Mouse (Mus musculus) liver, embryonic 14.5 days (tissue): ENCODE measurements around the gene Fancg. TPM values are rescaled to one million over a fixed set of nuclear protein-coding genes. Genes with fewer than 3 reads are reported as not detected.
A peak's percentile ranks its signal among the peaks of the same experiment; 100 is the strongest.

ENCODE experiments used
- ATAC-seq: fragments of 200-750 bp; cut with Nextera tagmentation; 2 replicates; pipeline ENCODE4 v1.8.0; 2017; ENCODE audit warnings: moderate number of reproducible peaks, mild to moderate bottlenecking, moderate library complexity; ENCODE audit not compliant: insufficient read depth
- DNase-seq, 3 experiments: peaks; one replicate each; pipeline ENCODE4 v3.0.0-alpha.2; 2012 to 2013; ENCODE audit warnings: low read depth in 3 of 3, low spot score in 3 of 3
- H3K27ac ChIP-seq: fragments of 300-500 bp; sonication (generic); 2 replicates; pipeline ENCODE4 v1.5.1; 2014; ENCODE audit warnings: moderate library complexity, mild to moderate bottlenecking, control low read depth, inconsistent platforms
- H3K27me3 ChIP-seq: fragments of 300-500 bp; sonication (generic); 2 replicates; pipeline ENCODE4 v1.6.1; 2014; ENCODE audit warnings: mild to moderate bottlenecking, low read length, moderate library complexity; ENCODE audit not compliant: control insufficient read depth, insufficient read depth
- H3K36me3 ChIP-seq: fragments of 300-500 bp; sonication (generic); replicated peaks from 2 replicates; pipeline ENCODE4 v1.6.1; 2014; ENCODE audit warnings: low read depth; ENCODE audit not compliant: control insufficient read depth, insufficient read depth
- H3K4me1 ChIP-seq, 2 experiments: fragments of 200-500 bp in 1 of 2; fragments of 300-500 bp in 1 of 2; sonication (generic) in 1 of 2; replicated peaks; 2 replicates each; pipeline ENCODE4 v1.6.1; 2012 to 2014; ENCODE audit warnings: antibody characterized with exemption in 1 of 2, inconsistent platforms in 1 of 2, low read length in 1 of 2; ENCODE audit not compliant: control insufficient read depth in 2 of 2, insufficient read depth in 2 of 2
- H3K4me2 ChIP-seq: fragments of 300-500 bp; sonication (generic); 2 replicates; pipeline ENCODE4 v1.6.1; 2014; ENCODE audit warnings: low read depth, mild to moderate bottlenecking, control low read depth, moderate library complexity
- H3K4me3 ChIP-seq, 2 experiments: fragments of 200-500 bp in 1 of 2; fragments of 300-500 bp in 1 of 2; sonication (generic) in 1 of 2; 2 replicates each; pipeline ENCODE4 v1.5.1; 2012 to 2014; ENCODE audit warnings: low read depth in 2 of 2, low read length in 2 of 2, mild to moderate bottlenecking in 2 of 2, control low read depth in 1 of 2, inconsistent platforms in 1 of 2, moderate library complexity in 1 of 2; ENCODE audit not compliant: insufficient read depth in 1 of 2
- H3K9ac ChIP-seq: fragments of 300-500 bp; sonication (generic); replicated peaks from 2 replicates; pipeline ENCODE4 v1.6.1; 2014; ENCODE audit warnings: mild to moderate bottlenecking, control low read depth, moderate library complexity
- H3K9me3 ChIP-seq: fragments of 300-500 bp; sonication (generic); 2 replicates; pipeline ENCODE4 v1.6.1; 2016; ENCODE audit warnings: low read length, mixed read lengths; ENCODE audit not compliant: control insufficient read depth
- CTCF ChIP-seq: IDR thresholded peaks from 2 replicates; pipeline ENCODE4 v1.5.1; 2016; ENCODE audit warnings: antibody characterized with exemption, low read depth, control low read depth
- EP300 ChIP-seq: IDR thresholded peaks from 2 replicates; pipeline ENCODE4 v1.6.1; 2016; ENCODE audit warnings: antibody characterized with exemption, low read depth
- WGBS: fragments of 180-500 bp; shearing (Covaris S2); extraction: QIAGEN DNeasy Blood & Tissue Kit; methylation state at CpG from one replicate; pipeline ENCODE4 v1.1.7; 2014; ENCODE audit not compliant: insufficient replicate concordance; 5-methylcytosine and 5-hydroxymethylcytosine counted together
- polyA plus RNA-seq, 2 experiments: library from polyadenylated mRNA; depleted of rRNA in 1 of 2; stranded (reverse) in 1 of 2; unstranded in 1 of 2; fragments of >200 nt; fragmentation: Nextera tagmentation in 1 of 2; extraction: Ambion mirVana in 1 of 2; gene quantifications; 2 replicates each; pipeline versions ENCODE4 v1.2.1 to v1.2.3; 2012 to 2014

Fancg gene
- polyA plus RNA-seq, 2 experiments, result 8.3 to 9.9 TPM

GRCm38 (mm10) chr4:43057654-43058053 is 47.3 kb upstream of the Fancg start:
- no peak for ATAC-seq
- H3K4me3 ChIP-seq, result no peak overlapping the region
- 75% methylated on average over 5 of the region's 5 CpGs for WGBS

DNA sequence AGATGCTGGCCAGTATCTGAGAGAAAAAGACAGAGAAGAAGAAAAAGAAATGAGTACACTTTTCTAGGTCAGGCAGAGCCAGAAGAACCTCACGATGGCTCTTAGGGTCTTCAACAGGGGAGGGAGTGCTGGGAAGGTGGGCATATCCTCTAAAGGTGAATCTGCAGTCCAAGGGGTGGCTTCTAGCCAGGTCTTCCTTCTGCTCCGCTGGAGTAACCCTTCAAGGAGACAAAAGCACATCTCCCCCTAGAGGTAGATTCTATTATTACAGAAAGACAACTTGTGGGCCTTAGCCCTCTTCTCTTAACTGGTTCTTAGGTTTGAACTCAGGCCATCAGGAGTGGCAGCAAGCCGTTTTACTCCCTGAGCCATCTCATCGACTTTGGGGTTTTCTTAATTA is 42.3 kb upstream of the Fancg start:
- WGBS, result 2% methylated on average over 4 of the region's 4 CpGs
- H3K36me3 ChIP-seq, result no peaks in the 10 kb centered on the region
- H3K9ac ChIP-seq, result no peak overlapping the region
- no peak overlapping the region for H3K4me2 ChIP-seq
- no peaks in the 10 kb centered on the region for H3K27me3 ChIP-seq
- ATAC-seq, result peak; percentile 52; the same call in 1 of the 2 replicates
- no peaks in the 10 kb centered on the region for H3K4me1 ChIP-seq
- peak in 2 of 3 experiments; percentile 54 to 65 for DNase-seq
- peak; percentile 76 for TF ChIP-seq CTCF
- no peak for TF ChIP-seq EP300
- no peak overlapping the region for H3K27ac ChIP-seq
- H3K4me3 ChIP-seq, result no peak overlapping the region
- H3K9me3 ChIP-seq, result no peaks in the 10 kb centered on the region

More at GRCm38 (mm10) chr4:43057654-43058053, 47.3 kb upstream of the Fancg start:
- Histone ChIP-seq H3K27ac (no peak overlapping the region), H3K36me3 (no peaks in the 10 kb centered on the region), H3K9me3 (no peaks in the 10 kb centered on the region), H3K4me1 (peaks cover 0 to 4% of the 10 kb centered on the region in 2 experiments; a peak in 1 of 4 replicates), H3K4me2 (no peak overlapping the region), H3K27me3 (peaks cover 34% of the 10 kb centered on the region), H3K9ac (no peak overlapping the region)
- no peak for DNase-seq
- TF ChIP-seq CTCF (no peak), EP300 (no peak)

DNA sequence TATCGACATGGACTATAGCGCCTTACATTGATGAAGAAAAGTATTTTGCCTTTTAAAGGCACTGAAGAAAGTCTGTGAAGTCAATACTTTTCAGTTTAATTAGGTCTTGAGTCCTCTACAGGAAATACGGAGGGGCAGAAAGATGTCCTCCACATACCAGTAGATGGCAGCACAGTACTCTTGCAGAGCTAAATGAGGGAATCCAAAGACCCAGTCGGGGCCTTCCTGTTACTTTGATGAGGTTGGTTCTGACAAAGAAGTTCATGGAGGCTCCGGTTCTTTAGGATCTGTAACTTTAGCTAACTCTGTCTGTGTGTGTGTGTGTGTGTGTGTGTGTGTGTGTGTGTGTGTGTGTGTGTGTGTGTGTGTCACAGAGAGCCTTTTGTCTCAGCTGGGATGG is 36.9 kb upstream of the Fancg start:
- 5% methylated on average over 5 of the region's 5 CpGs for WGBS
- Histone ChIP-seq H3K27ac (no peak overlapping the region), H3K9ac (no peak overlapping the region), H3K9me3 (no peaks in the 10 kb centered on the region), H3K4me2 (no peak overlapping the region), H3K4me3 (no peak overlapping the region), H3K4me1 (peaks cover 11 to 21% of the 10 kb centered on the region in 2 experiments), H3K36me3 (no peaks in the 10 kb centered on the region), H3K27me3 (no peaks in the 10 kb centered on the region)
- TF ChIP-seq EP300, result no peak
- peak; percentile 83 for TF ChIP-seq CTCF
- DNase-seq (peak; percentile 60 to 70 (median 61)), ATAC-seq (no peak)

GRCm38 (mm10) chr4:43046607-43047006 is 36.3 kb upstream of the Fancg start:
- Histone ChIP-seq H3K4me3 (no peak overlapping the region), H3K9ac (no peak overlapping the region), H3K36me3 (no peaks in the 10 kb centered on the region), H3K4me1 (peaks cover 11 to 21% of the 10 kb centered on the region in 2 experiments), H3K27me3 (no peaks in the 10 kb centered on the region), H3K27ac (no peak overlapping the region), H3K4me2 (0 out of 2 replicates have a peak overlapping the region, but pooled peaks have one; percentile 6), H3K9me3 (no peaks in the 10 kb centered on the region)
- ATAC-seq, result no peak
- DNase-seq, result no peak
- WGBS, result 49% methylated on average over 5 of the region's 5 CpGs
- TF ChIP-seq CTCF (no peak), EP300 (no peak)

DNA sequence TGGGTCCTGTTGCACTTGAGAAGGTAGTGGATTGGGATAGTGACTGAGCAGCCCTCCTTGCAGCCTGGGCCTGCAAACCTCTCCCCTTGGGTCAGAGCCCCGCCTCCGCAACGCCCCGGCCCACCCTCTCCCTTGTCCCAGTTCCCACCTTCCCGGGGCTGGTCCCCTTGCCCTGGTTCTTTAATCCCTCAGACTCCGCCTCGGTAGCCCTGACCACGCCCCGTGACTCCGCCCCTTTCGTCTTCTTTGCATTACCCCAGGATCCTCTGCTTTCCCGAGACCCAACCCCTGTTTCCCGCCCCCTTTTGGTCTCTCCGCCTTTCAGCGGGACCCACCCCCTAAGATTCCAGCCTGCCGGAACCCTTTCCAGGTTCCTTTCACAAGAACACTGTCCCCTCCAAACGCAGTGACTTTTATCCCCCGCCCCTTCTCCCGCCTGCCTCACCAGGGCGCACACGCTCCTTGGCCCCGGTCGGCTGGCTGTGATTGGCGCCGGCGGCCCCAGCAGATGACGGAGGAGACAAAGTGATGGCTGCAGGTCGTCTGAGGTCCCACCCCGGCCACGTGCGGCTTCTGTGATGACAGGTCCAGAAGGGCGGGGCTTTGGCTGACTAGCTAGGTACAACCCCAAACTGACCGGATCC is 35.5 kb upstream of the Fancg start, which contains the start of gene Fam214b:
TSS of gene Fam214b (minus strand) at position 562 of the 644 bp plus-strand sequence.
- Histone ChIP-seq H3K27me3 (no peaks in the 10 kb centered on the region), H3K9ac (peak within 1 kb of the TSS; percentile 20; the same call in 1 of the 2 replicates), H3K4me3 (peak within 1 kb of the TSS; percentile 59), H3K4me1 (peaks cover 13 to 21% of the 10 kb centered on the region in 2 experiments), H3K4me2 (peak within 1 kb of the TSS; percentile 83), H3K27ac (no peak within 1 kb of the TSS), H3K9me3 (no peaks in the 10 kb centered on the region), H3K36me3 (no peaks in the 10 kb centered on the region)
- peak; percentile 71 to 78 (median 77) for DNase-seq
- TF ChIP-seq EP300 (no peak), CTCF (no peak)
- peak; percentile 88 for ATAC-seq
- 1% methylated on average over 33 of the region's 33 CpGs for WGBS
